Mouse (Mus musculus) kidney, postnatal 0 days (tissue): ENCODE measurements around the gene Clnk. TPM values are rescaled to one million over a fixed set of nuclear protein-coding genes. Genes with fewer than 3 reads are reported as not detected.

Source experiments
- ATAC-seq: fragments of 200-750 bp; cut with Nextera tagmentation; replicated peaks from 2 replicates; pipeline ENCODE4 v1.8.0; 2017; ENCODE audit warnings: low read depth, moderate number of reproducible peaks, moderate TSS enrichment, moderate library complexity; ENCODE audit not compliant: low FRiP score
- DNase-seq: peaks from one replicate; pipeline ENCODE4 v3.0.0-alpha.2; 2016; ENCODE audit warnings: low spot score
- H3K27ac ChIP-seq: fragments of 300-500 bp; sonication (generic); 2 replicates; pipeline ENCODE4 v1.5.1; 2014; ENCODE audit warnings: mild to moderate bottlenecking
- H3K27me3 ChIP-seq: fragments of 300-500 bp; sonication (generic); 2 replicates; pipeline ENCODE4 v1.6.1; 2014; ENCODE audit warnings: low read length, mixed read lengths; ENCODE audit not compliant: insufficient read depth
- H3K36me3 ChIP-seq: fragments of 300-500 bp; sonication (generic); 2 replicates; pipeline ENCODE4 v1.6.1; 2014; ENCODE audit warnings: low read length, mixed read lengths; ENCODE audit not compliant: insufficient read depth
- H3K4me1 ChIP-seq: fragments of 300-500 bp; sonication (generic); replicated peaks from 2 replicates; pipeline ENCODE4 v1.6.1; 2014; ENCODE audit warnings: antibody characterized with exemption, low read length, mixed read lengths; ENCODE audit not compliant: insufficient read depth
- H3K4me2 ChIP-seq: fragments of 300-500 bp; sonication (generic); 2 replicates; pipeline ENCODE4 v1.6.1; 2014; ENCODE audit warnings: mild to moderate bottlenecking, low read length, moderate library complexity, mixed read lengths
- H3K4me3 ChIP-seq: fragments of 300-500 bp; sonication (generic); replicated peaks from 2 replicates; pipeline ENCODE4 v1.5.1; 2014; ENCODE audit warnings: low read depth, low read length
- H3K9ac ChIP-seq: fragments of 300-500 bp; sonication (generic); 2 replicates; pipeline ENCODE4 v1.6.1; 2014; ENCODE audit warnings: low read depth, low read length
- H3K9me3 ChIP-seq: fragments of 300-500 bp; sonication (generic); replicated peaks from 2 replicates; pipeline ENCODE4 v1.6.1; 2016; ENCODE audit warnings: low read length, inconsistent platforms, mixed read lengths
- CTCF ChIP-seq: IDR thresholded peaks from 2 replicates; pipeline ENCODE4 v1.5.1; 2016; ENCODE audit warnings: antibody characterized with exemption, low read depth, mild to moderate bottlenecking, moderate library complexity
- WGBS: fragments of 180-500 bp; shearing (Covaris S2); extraction: QIAGEN DNeasy Blood & Tissue Kit; methylation state at CpG from one replicate; pipeline ENCODE4 v1.1.7; 2014; 5-methylcytosine and 5-hydroxymethylcytosine counted together
- polyA plus RNA-seq: library from polyadenylated mRNA; unstranded; fragments of >200 nt; fragmentation: Nextera tagmentation; extraction: Ambion mirVana; gene quantifications from 2 replicates; pipeline ENCODE4 v1.2.1, GENCODE M21; 2015

Gene Clnk
- polyA plus RNA-seq, 1 experiment from 2014 or later: not detected

DNA sequence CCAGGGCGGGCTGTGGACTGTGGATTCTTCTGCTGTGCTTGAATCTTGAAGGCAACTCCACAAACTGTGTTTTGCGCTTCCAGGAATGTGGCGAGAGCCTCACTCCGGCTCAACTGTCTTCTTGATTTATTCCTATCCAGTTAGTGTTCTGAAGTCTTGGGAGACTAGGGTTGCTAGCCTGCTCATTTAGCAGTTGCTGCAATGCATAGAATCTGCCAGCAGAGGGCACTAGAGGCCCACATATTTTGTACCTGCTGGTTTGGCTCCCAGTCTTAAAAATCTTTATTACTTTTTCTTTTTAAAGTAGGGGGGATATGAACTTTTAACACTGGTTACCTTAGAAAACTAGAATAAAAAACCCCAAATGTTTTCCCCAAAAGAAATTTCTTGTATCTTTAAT lies 94.8 kb downstream of the Clnk start:
- Histone ChIP-seq H3K27ac (no peak overlapping the region), H3K4me3 (no peak overlapping the region), H3K36me3 (no peaks in the 10 kb centered on the region), H3K4me2 (no peak overlapping the region), H3K4me1 (no peaks in the 10 kb centered on the region), H3K27me3 (no peaks in the 10 kb centered on the region), H3K9ac (no peak overlapping the region), H3K9me3 (no peaks in the 10 kb centered on the region)
- 0 out of 2 replicates have a peak, but pooled peaks have one; percentile 21 for ATAC-seq
- WGBS: 24% methylated on average over 4 of the region's 4 CpGs
- peak; percentile 82 for DNase-seq
- TF ChIP-seq CTCF: peak; percentile 90

DNA sequence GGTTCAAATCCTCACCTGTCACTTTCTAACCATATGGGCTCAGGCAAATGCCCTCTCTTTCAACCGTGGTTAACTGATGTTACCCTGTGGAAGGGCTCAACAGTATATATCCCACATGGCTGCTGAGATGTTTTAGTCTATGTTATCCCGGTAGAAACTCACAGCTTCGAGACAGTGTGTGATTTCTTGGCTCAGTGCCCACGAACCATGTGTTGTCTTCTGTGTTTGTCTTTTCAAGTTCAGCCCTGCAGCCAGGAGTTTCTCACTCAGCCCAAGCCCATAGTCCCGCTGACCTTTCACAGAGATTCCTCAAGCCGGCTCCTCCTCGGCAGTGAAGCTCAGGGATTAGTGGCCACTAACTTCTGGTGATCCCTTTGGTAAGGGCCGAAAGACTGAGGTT lies 96.0 kb downstream of the Clnk start:
- Histone ChIP-seq H3K4me3 (no peak overlapping the region), H3K9ac (no peak overlapping the region), H3K4me1 (no peaks in the 10 kb centered on the region), H3K27ac (no peak overlapping the region), H3K9me3 (no peaks in the 10 kb centered on the region), H3K36me3 (no peaks in the 10 kb centered on the region), H3K4me2 (no peak overlapping the region), H3K27me3 (no peaks in the 10 kb centered on the region)
- DNase-seq (no peak), ATAC-seq (no peak)
- no peak for TF ChIP-seq CTCF
- WGBS: 56% methylated on average over 8 of the region's 8 CpGs

DNA sequence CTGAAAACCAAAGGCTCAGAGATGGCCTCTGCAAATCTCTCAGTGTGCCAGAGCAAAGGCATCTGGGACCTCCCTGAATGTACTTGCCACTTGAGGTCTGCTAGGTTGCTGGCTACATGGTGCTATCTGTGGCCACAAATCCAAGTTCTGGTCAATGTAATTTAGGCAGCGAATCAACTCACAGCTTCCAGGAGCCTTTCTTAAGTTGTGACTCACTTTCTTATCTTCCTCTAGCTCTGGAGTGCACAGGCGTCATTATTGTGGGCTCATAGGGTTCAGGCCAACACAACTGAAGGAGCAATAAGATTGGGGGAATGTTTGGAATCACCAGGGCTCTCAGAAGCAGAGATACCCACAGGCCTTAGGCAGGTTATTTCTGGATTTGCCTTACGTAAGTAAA lies 96.6 kb downstream of the Clnk start:
- H3K4me3 ChIP-seq: no peak overlapping the region
- H3K27ac ChIP-seq: no peak overlapping the region
- H3K36me3 ChIP-seq: no peaks in the 10 kb centered on the region
- 82% methylated on average over 3 of the region's 3 CpGs for WGBS
- no peak overlapping the region for H3K4me2 ChIP-seq
- TF ChIP-seq CTCF: no peak
- H3K9me3 ChIP-seq: no peaks in the 10 kb centered on the region
- no peaks in the 10 kb centered on the region for H3K4me1 ChIP-seq
- H3K27me3 ChIP-seq: no peaks in the 10 kb centered on the region
- no peak overlapping the region for H3K9ac ChIP-seq
- no peak for ATAC-seq
- no peak for DNase-seq

DNA sequence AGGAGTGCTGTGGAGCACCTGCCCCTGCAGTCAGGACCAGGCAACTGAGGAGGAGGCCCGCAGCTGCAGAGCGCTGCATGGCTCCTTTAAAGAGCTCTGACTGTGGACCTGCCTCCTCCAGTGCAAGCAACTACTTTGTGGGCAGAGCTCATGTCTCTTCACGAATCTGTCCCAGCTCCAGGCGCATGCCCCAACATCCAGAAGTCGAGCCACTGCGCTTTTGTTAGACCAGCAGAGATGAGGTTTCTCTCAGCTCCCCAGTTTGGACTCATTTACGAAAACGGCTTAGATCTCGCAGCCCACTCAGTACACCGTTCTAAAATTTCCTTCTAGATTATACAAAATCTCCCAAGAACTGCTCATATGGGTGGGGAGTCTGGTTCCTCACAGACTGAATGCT lies 101.1 kb downstream of the Clnk start:
- Histone ChIP-seq H3K4me2 (no peak overlapping the region), H3K4me3 (no peak overlapping the region), H3K27ac (no peak overlapping the region), H3K9ac (no peak overlapping the region), H3K4me1 (no peaks in the 10 kb centered on the region), H3K27me3 (no peaks in the 10 kb centered on the region), H3K9me3 (no peaks in the 10 kb centered on the region), H3K36me3 (no peaks in the 10 kb centered on the region)
- ATAC-seq (no peak), DNase-seq (no peak)
- TF ChIP-seq CTCF: no peak
- WGBS: 73% methylated on average over 10 of the region's 10 CpGs

DNA sequence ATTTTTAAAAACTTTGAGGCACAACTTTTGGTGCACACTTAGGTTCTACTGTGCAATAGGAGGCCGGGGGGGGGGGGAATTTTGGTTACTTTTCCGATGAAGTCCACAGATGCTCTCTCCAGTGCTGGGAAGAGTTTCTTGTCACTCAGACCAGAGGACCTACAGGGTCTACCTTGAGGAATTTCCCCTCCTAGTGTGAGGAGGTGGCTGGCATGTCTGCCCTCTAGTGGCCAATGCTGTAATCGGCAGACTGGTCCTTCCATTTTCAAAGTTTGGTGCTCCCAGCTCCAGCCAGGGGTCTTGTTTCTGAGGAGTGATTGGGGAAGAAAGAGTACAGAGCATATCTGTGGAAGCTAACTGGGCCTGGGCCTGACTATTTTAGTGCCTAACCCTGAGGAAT lies 121.7 kb downstream of the Clnk start:
- H3K27me3 ChIP-seq: no peaks in the 10 kb centered on the region
- H3K4me1 ChIP-seq: no peaks in the 10 kb centered on the region
- no peak overlapping the region for H3K27ac ChIP-seq
- TF ChIP-seq CTCF: peak; percentile 78
- H3K9ac ChIP-seq: no peak overlapping the region
- no peak for ATAC-seq
- H3K4me3 ChIP-seq: no peak overlapping the region
- DNase-seq: peak; percentile 22
- 18% methylated on average over 3 of the region's 3 CpGs for WGBS
- no peaks in the 10 kb centered on the region for H3K9me3 ChIP-seq
- H3K4me2 ChIP-seq: no peak overlapping the region
- no peaks in the 10 kb centered on the region for H3K36me3 ChIP-seq

DNA sequence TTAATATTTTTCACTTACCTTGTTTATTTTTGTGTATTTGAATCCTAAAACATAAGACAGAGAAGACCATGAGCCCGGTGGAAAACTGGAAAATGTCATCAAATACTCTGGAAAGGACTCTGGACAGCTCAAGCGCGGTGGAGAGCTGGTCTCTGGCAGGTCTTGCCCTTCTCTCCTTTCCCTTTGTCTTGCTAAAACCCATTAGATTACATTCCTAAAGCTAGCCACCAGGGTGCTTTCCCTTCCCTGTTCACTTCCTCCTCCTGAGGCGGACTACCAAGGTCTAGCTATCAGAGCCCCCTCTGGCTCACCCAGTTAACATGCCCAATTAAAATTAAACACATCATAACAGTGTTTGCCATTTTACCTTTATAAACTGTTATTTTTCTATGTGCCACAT lies 123.9 kb downstream of the Clnk start:
- no peaks in the 10 kb centered on the region for H3K27me3 ChIP-seq
- no peaks in the 10 kb centered on the region for H3K9me3 ChIP-seq
- DNase-seq: no peak
- no peak overlapping the region for H3K27ac ChIP-seq
- WGBS: 21% methylated on average over 4 of the region's 4 CpGs
- no peak overlapping the region for H3K9ac ChIP-seq
- H3K4me3 ChIP-seq: no peak overlapping the region
- no peaks in the 10 kb centered on the region for H3K36me3 ChIP-seq
- H3K4me2 ChIP-seq: no peak overlapping the region
- no peaks in the 10 kb centered on the region for H3K4me1 ChIP-seq
- TF ChIP-seq CTCF: no peak
- ATAC-seq: no peak

DNA sequence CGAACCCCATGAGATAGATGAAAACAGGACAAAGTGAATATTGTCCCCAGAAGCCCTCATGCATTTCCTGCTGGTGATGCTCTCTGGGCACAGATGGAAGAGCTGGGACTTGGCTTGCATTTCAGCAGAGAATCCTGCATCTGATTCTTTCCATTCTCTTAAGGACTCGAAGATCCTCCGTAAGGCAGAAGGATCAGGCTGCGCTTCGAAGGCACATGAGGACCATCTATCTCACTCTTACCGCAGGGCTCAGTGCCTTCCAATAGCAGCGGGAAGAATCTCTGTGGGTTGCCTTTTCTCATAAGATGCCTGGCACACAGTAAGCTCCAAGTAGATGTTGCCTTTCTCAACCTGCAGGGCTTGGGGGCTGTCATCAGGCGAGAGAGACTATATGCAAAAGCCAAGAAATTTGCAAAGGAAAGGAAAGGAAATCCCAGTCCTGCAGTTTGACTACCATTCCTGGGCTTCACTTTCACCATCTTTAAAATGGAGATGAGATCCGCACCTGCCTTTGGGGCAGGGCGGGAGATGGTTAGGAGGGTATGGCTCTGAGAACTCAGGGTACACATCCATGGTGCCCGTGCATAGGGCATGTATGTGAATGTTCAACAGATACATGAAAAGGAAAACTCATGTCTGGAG lies 167.6 kb downstream of the Clnk start:
- H3K9me3 ChIP-seq: no peaks in the 10 kb centered on the region
- no peak overlapping the region for H3K9ac ChIP-seq
- TF ChIP-seq CTCF: no peak
- no peaks in the 10 kb centered on the region for H3K4me1 ChIP-seq
- H3K27ac ChIP-seq: no peak overlapping the region
- no peaks in the 10 kb centered on the region for H3K27me3 ChIP-seq
- ATAC-seq (no peak), DNase-seq (no peak)
- H3K36me3 ChIP-seq: no peaks in the 10 kb centered on the region
- WGBS: 73% methylated on average over 11 of the region's 11 CpGs
- no peak overlapping the region for H3K4me3 ChIP-seq
- H3K4me2 ChIP-seq: no peak overlapping the region
